Mouse (Mus musculus): ENCODE data around the gene Ace3. TPM values are rescaled to one million over a fixed set of nuclear protein-coding genes. Genes with fewer than 3 reads are reported as not detected.

The Ace3 gene
- polyA plus RNA-seq, 1 experiment from 2014 or later: not detected

- Histone ChIP-seq H3K36me3 (ENCODE audit: control insufficient read depth, insufficient read depth) (no peaks in the 10 kb centered on the region), H3K4me3 (ENCODE audit: low read depth, low read length) (peak overlapping the region; percentile 97), H3K27ac (ENCODE audit: low read depth, low read length) (peak overlapping the region; percentile 90), H3K27me3 (replicated peaks; ENCODE audit: control insufficient read depth, insufficient read depth, low read length) (no peaks in the 10 kb centered on the region), H3K4me1 (replicated peaks; ENCODE audit: control insufficient read depth, insufficient read depth, low read length) (0 out of 2 replicates have a peak, but pooled peaks cover 3% of the 10 kb centered on the region), H3K9ac (ENCODE audit: low read depth, low read length) (peak overlapping the region; percentile 91), H3K4me2 (replicated peaks; ENCODE audit: low read depth) (peak overlapping the region; percentile 75), H3K9me3 (ENCODE audit: control insufficient read depth) (no peaks in the 10 kb centered on the region)
- peak; percentile 42 for TF ChIP-seq CTCF (IDR thresholded peaks at IDR 0.05; ENCODE audit: low read depth)
- under 1% methylated on average over 13 of the region's 13 CpGs for WGBS
- ATAC-seq: no peak
These were observed 42.9 kb downstream of the Ace3 start for GRCm38 (mm10) chr11:106037418-106037751.

GRCm38 (mm10) chr11:106044349-106044748, 49.9 kb downstream of the Ace3 start:
- TF ChIP-seq CTCF (IDR thresholded peaks at IDR 0.05; ENCODE audit: low read depth): no peak
- Histone ChIP-seq H3K4me2 (replicated peaks; ENCODE audit: low read depth) (no peak overlapping the region), H3K36me3 (ENCODE audit: control insufficient read depth, insufficient read depth) (peaks cover 27% of the 10 kb centered on the region), H3K9me3 (ENCODE audit: control insufficient read depth) (no peaks in the 10 kb centered on the region), H3K9ac (ENCODE audit: low read depth, low read length) (no peak overlapping the region), H3K4me3 (ENCODE audit: low read depth, low read length) (no peak overlapping the region), H3K4me1 (replicated peaks; ENCODE audit: control insufficient read depth, insufficient read depth, low read length) (no peaks in the 10 kb centered on the region), H3K27ac (ENCODE audit: low read depth, low read length) (no peak overlapping the region), H3K27me3 (replicated peaks; ENCODE audit: control insufficient read depth, insufficient read depth, low read length) (no peaks in the 10 kb centered on the region)
- ATAC-seq: no peak

- no peak; the same call in 1 of the 2 replicates for ATAC-seq
- Histone ChIP-seq H3K27ac (ENCODE audit: low read depth, low read length) (no peak overlapping the region), H3K4me2 (replicated peaks; ENCODE audit: low read depth) (no peak overlapping the region), H3K9me3 (ENCODE audit: control insufficient read depth) (no peaks in the 10 kb centered on the region), H3K27me3 (replicated peaks; ENCODE audit: control insufficient read depth, insufficient read depth, low read length) (no peaks in the 10 kb centered on the region), H3K9ac (ENCODE audit: low read depth, low read length) (no peak overlapping the region), H3K4me3 (ENCODE audit: low read depth, low read length) (no peak overlapping the region), H3K36me3 (ENCODE audit: control insufficient read depth, insufficient read depth) (peaks cover 32% of the 10 kb centered on the region), H3K4me1 (replicated peaks; ENCODE audit: control insufficient read depth, insufficient read depth, low read length) (no peaks in the 10 kb centered on the region)
- no peak for TF ChIP-seq CTCF (IDR thresholded peaks at IDR 0.05; ENCODE audit: low read depth)
- WGBS: 89% methylated on average over 1 of the region's 1 CpGs
These were observed 50.8 kb downstream of the Ace3 start for GRCm38 (mm10) chr11:106045256-106045655.

GRCm38 (mm10) chr11:106045780-106046179, 51.3 kb downstream of the Ace3 start:
- 98% methylated on average over 3 of the region's 3 CpGs for WGBS
- H3K27me3 ChIP-seq (replicated peaks; ENCODE audit: control insufficient read depth, insufficient read depth, low read length): no peaks in the 10 kb centered on the region
- no peaks in the 10 kb centered on the region for H3K9me3 ChIP-seq (ENCODE audit: control insufficient read depth)
- no peak for ATAC-seq
- no peak overlapping the region for H3K4me3 ChIP-seq (ENCODE audit: low read depth, low read length)
- peaks cover 34% of the 10 kb centered on the region for H3K36me3 ChIP-seq (ENCODE audit: control insufficient read depth, insufficient read depth)
- H3K4me1 ChIP-seq (replicated peaks; ENCODE audit: control insufficient read depth, insufficient read depth, low read length): no peaks in the 10 kb centered on the region
- no peak overlapping the region for H3K4me2 ChIP-seq (replicated peaks; ENCODE audit: low read depth)
- no peak overlapping the region for H3K9ac ChIP-seq (ENCODE audit: low read depth, low read length)
- TF ChIP-seq CTCF (IDR thresholded peaks at IDR 0.05; ENCODE audit: low read depth): no peak
- H3K27ac ChIP-seq (ENCODE audit: low read depth, low read length): no peak overlapping the region

- no peak overlapping the region for H3K4me3 ChIP-seq (ENCODE audit: low read depth, low read length)
- 0 out of 2 replicates have a peak overlapping the region, but pooled peaks have one; percentile 5 for H3K27ac ChIP-seq (ENCODE audit: low read depth, low read length)
- H3K9me3 ChIP-seq (ENCODE audit: control insufficient read depth): no peaks in the 10 kb centered on the region
- ATAC-seq: no peak
- WGBS: 78% methylated on average over 9 of the region's 9 CpGs
- no peak for TF ChIP-seq CTCF (IDR thresholded peaks at IDR 0.05; ENCODE audit: low read depth)
- no peak overlapping the region for H3K9ac ChIP-seq (ENCODE audit: low read depth, low read length)
- H3K27me3 ChIP-seq (replicated peaks; ENCODE audit: control insufficient read depth, insufficient read depth, low read length): no peaks in the 10 kb centered on the region
- H3K4me1 ChIP-seq (replicated peaks; ENCODE audit: control insufficient read depth, insufficient read depth, low read length): no peaks in the 10 kb centered on the region
- peaks cover 42% of the 10 kb centered on the region for H3K36me3 ChIP-seq (ENCODE audit: control insufficient read depth, insufficient read depth)
- H3K4me2 ChIP-seq (replicated peaks; ENCODE audit: low read depth): no peak overlapping the region
These were observed 52.1 kb downstream of the Ace3 start for GRCm38 (mm10) chr11:106046584-106046983.

GRCm38 (mm10) chr11:106053921-106054320, 59.4 kb downstream of the Ace3 start:
- WGBS: 52% methylated on average over 2 of the region's 2 CpGs
- ATAC-seq: peak; percentile 37
- no peak overlapping the region for H3K4me3 ChIP-seq (ENCODE audit: low read depth, low read length)
- no peaks in the 10 kb centered on the region; the same call in 1 of the 2 replicates for H3K4me1 ChIP-seq (replicated peaks; ENCODE audit: control insufficient read depth, insufficient read depth, low read length)
- H3K27me3 ChIP-seq (replicated peaks; ENCODE audit: control insufficient read depth, insufficient read depth, low read length): no peaks in the 10 kb centered on the region
- H3K27ac ChIP-seq (ENCODE audit: low read depth, low read length): peak overlapping the region; percentile 82
- peaks cover 79% of the 10 kb centered on the region for H3K36me3 ChIP-seq (ENCODE audit: control insufficient read depth, insufficient read depth)
- no peak overlapping the region for H3K4me2 ChIP-seq (replicated peaks; ENCODE audit: low read depth)
- H3K9me3 ChIP-seq (ENCODE audit: control insufficient read depth): no peaks in the 10 kb centered on the region
- no peak overlapping the region for H3K9ac ChIP-seq (ENCODE audit: low read depth, low read length)
- TF ChIP-seq CTCF (IDR thresholded peaks at IDR 0.05; ENCODE audit: low read depth): no peak

GRCm38 (mm10) chr11:106054600-106054999, 60.1 kb downstream of the Ace3 start:
- Histone ChIP-seq H3K4me2 (replicated peaks; ENCODE audit: low read depth) (no peak overlapping the region), H3K9me3 (ENCODE audit: control insufficient read depth) (no peaks in the 10 kb centered on the region), H3K36me3 (ENCODE audit: control insufficient read depth, insufficient read depth) (peaks cover 78% of the 10 kb centered on the region), H3K4me3 (ENCODE audit: low read depth, low read length) (no peak overlapping the region), H3K4me1 (replicated peaks; ENCODE audit: control insufficient read depth, insufficient read depth, low read length) (no peaks in the 10 kb centered on the region; the same call in 1 of the 2 replicates), H3K27me3 (replicated peaks; ENCODE audit: control insufficient read depth, insufficient read depth, low read length) (no peaks in the 10 kb centered on the region), H3K9ac (ENCODE audit: low read depth, low read length) (no peak overlapping the region), H3K27ac (ENCODE audit: low read depth, low read length) (peak overlapping the region; percentile 82)
- TF ChIP-seq CTCF (IDR thresholded peaks at IDR 0.05; ENCODE audit: low read depth): no peak
- 92% methylated on average over 8 of the region's 8 CpGs for WGBS
- no peak for ATAC-seq

Other genes starting within 250 kb of the Ace3 start
- gene Cyb561, start 41.3 kb upstream of the Ace3 start, polyA plus RNA-seq (2015; fragmentation: Nextera tagmentation; extraction: Ambion mirVana): 48.3 and 50.3 TPM in 2 replicates
- 222 and 231 TPM in 2 replicates for gene Ace, start 26.7 kb upstream of the Ace3 start, polyA plus RNA-seq (2015; fragmentation: Nextera tagmentation; extraction: Ambion mirVana)
- 0.94 and 1.6 TPM in 2 replicates for gene Kcnh6, start 13.4 kb downstream of the Ace3 start, polyA plus RNA-seq (2015; fragmentation: Nextera tagmentation; extraction: Ambion mirVana)
- gene Dcaf7, start 42.2 kb downstream of the Ace3 start, polyA plus RNA-seq (2015; fragmentation: Nextera tagmentation; extraction: Ambion mirVana): 30.8 and 31.3 TPM in 2 replicates
- gene Taco1, start 71.4 kb downstream of the Ace3 start, polyA plus RNA-seq (2015; fragmentation: Nextera tagmentation; extraction: Ambion mirVana): 9.0 and 9.2 TPM in 2 replicates
- 6.2 and 6.6 TPM in 2 replicates for gene Map3k3, start 89.9 kb downstream of the Ace3 start, polyA plus RNA-seq (2015; fragmentation: Nextera tagmentation; extraction: Ambion mirVana)
- gene Gm10840, start 166.2 kb downstream of the Ace3 start, polyA plus RNA-seq (2015; fragmentation: Nextera tagmentation; extraction: Ambion mirVana): not detected in 2 replicates
- gene Limd2, start 166.2 kb downstream of the Ace3 start, polyA plus RNA-seq (2015; fragmentation: Nextera tagmentation; extraction: Ambion mirVana): 32.6 and 34.6 TPM in 2 replicates
- gene Strada, start 207.5 kb downstream of the Ace3 start, polyA plus RNA-seq (2015; fragmentation: Nextera tagmentation; extraction: Ambion mirVana): 5.7 and 6.4 TPM in 2 replicates
- 41.9 and 45.4 TPM in 2 replicates for gene Ccdc47, start 221.7 kb downstream of the Ace3 start, polyA plus RNA-seq (2015; fragmentation: Nextera tagmentation; extraction: Ambion mirVana)
- gene Ddx42, start 222.3 kb downstream of the Ace3 start, polyA plus RNA-seq (2015; fragmentation: Nextera tagmentation; extraction: Ambion mirVana): 28.1 and 30.0 TPM in 2 replicates